Mouse (Mus musculus) myocyte (in vitro differentiated cells): ENCODE measurements at regions not wholly inside any gene's neighbourhood (a gene's known extent, or its start where the extent isn't known, plus 50 kb on each side); places are given as distances from the start of the nearest gene placed in this dataset.

Source experiments
- CEBPB ChIP-seq: IDR thresholded peaks from 2 replicates; pipeline ENCODE4 v1.6.1; 2011; ENCODE audit warnings: mild to moderate bottlenecking, moderate library complexity; ENCODE audit not compliant: poor library complexity, insufficient read depth, severe bottlenecking
- MYOD1 ChIP-seq, 3 experiments: IDR thresholded peaks; one replicate each; pipeline ENCODE4 v1.6.1; 2011; ENCODE audit warnings: control low read depth in 2 of 3, low read depth in 2 of 3, mild to moderate bottlenecking in 2 of 3, moderate library complexity in 1 of 3; ENCODE audit not compliant: insufficient read length in 2 of 3, control insufficient read depth in 1 of 3
- POLR2A ChIP-seq: IDR thresholded peaks from one replicate; pipeline ENCODE4 v1.6.1; 2011; ENCODE audit warnings: low read depth, mild to moderate bottlenecking, control low read depth, moderate library complexity; ENCODE audit not compliant: insufficient read length
- POLR2AphosphoS2 ChIP-seq: IDR thresholded peaks from one replicate; pipeline ENCODE4 v1.6.1; 2011; ENCODE audit warnings: low read depth, control low read depth; ENCODE audit not compliant: insufficient read length
- SRF ChIP-seq: IDR thresholded peaks from one replicate; pipeline ENCODE4 v1.6.1; 2011; ENCODE audit warnings: low read depth; ENCODE audit not compliant: control insufficient read depth, insufficient read length
- TCF12 ChIP-seq: IDR thresholded peaks from one replicate; pipeline ENCODE4 v1.6.1; 2011; ENCODE audit warnings: mild to moderate bottlenecking, control low read depth; ENCODE audit not compliant: poor library complexity, insufficient read depth, severe bottlenecking
- TCF3 ChIP-seq: IDR thresholded peaks from one replicate; pipeline ENCODE4 v1.6.1; 2011; ENCODE audit warnings: low read depth, control low read depth; ENCODE audit not compliant: insufficient read length
- USF1 ChIP-seq: IDR thresholded peaks from one replicate; pipeline ENCODE4 v1.6.1; 2011; ENCODE audit warnings: low read depth, mild to moderate bottlenecking, control low read depth, moderate library complexity

GRCm38 (mm10) chr17:45949141-45949540, 83.0 kb downstream of the Vegfa start:
- TF ChIP-seq POLR2A (no peak), USF1 (no peak), POLR2AphosphoS2 (no peak), TCF12 (no peak), SRF (no peak), MYOD1 (IDR thresholded peaks at IDR 0.05; ENCODE audit: control insufficient read depth in 1 of 3, insufficient read length in 2 of 3, low read depth in 2 of 3) (no peak), TCF3 (no peak), CEBPB (no peak)
